Comparison of ENCODE assay signal across 20 mouse cellular contexts in genomic region chr17:73839086-73839835, GRCm38 (mm10). TPM values are rescaled to one million over a fixed set of nuclear protein-coding genes. Genes with fewer than 3 reads are reported as not detected.
DNase-seq lines count a peak whose midpoint lies in the region; ATAC-seq and TF ChIP-seq lines count a peak whose summit lies in the region.
"Had no signal": no experiment of that assay in that cellular context is flagged by ENCODE, and none has a peak within 500 bp of the region (broad histone marks: within the 10 kb centered on the region; RNA-seq: fewer than 3 reads in every experiment).

No protein-coding gene starts in this region.

- WGBS in heart, embryonic 12.5 days: 29% methylated on average over 3 of the region's 3 CpGs
- WGBS in kidney, adult 2 months: 63% methylated on average over 3 of the region's 3 CpGs
- 52% methylated on average over 3 of the region's 3 CpGs for WGBS in kidney, embryonic 15.5 days

- H3K4me1 ChIP-seq in heart, embryonic 12.5 days (replicated peaks): peaks cover 23% of the 10 kb centered on the region
- H3K4me1 ChIP-seq in kidney, adult 2 months (ENCODE audit: control insufficient read depth, insufficient read depth, low read length): peaks cover 14% of the 10 kb centered on the region; the same call in 1 of the 2 replicates
- peaks cover 5% of the 10 kb centered on the region; the same call in 1 of the 2 replicates for H3K4me1 ChIP-seq in kidney, embryonic 15.5 days
- H3K4me1 ChIP-seq: embryonic facial prominence, embryonic 13.5 days; hindbrain, embryonic 15.5 days had no signal

- no peak overlapping the region for H3K4me2 ChIP-seq in heart, embryonic 12.5 days
- no peak overlapping the region for H3K4me2 ChIP-seq in kidney, embryonic 15.5 days
- H3K4me2 ChIP-seq: embryonic facial prominence, embryonic 13.5 days; forebrain, embryonic 12.5 days; hindbrain, embryonic 15.5 days had no signal

- 0 out of 2 replicates have a peak overlapping the region, but pooled peaks have one; percentile 29 for H3K27ac ChIP-seq in heart, embryonic 12.5 days (ENCODE audit: poor library complexity, severe bottlenecking)
- H3K27ac ChIP-seq in kidney, adult 2 months (ENCODE audit: insufficient read depth, low read depth, low read length): peak overlapping the region; percentile 28; the same call in 1 of the 2 replicates
- H3K27ac ChIP-seq in kidney, embryonic 15.5 days: no peak overlapping the region
- H3K27ac ChIP-seq: embryonic facial prominence, embryonic 13.5 days; forebrain, embryonic 12.5 days; heart, embryonic 10.5 days; hindbrain, embryonic 15.5 days had no signal

- intact Hi-C loops in heart, postnatal 36 days (cut with DNase I): no loop called here

- no peak for TF ChIP-seq CTCF in kidney, adult 2 months (conservative IDR thresholded peaks at IDR 0.05; ENCODE audit: insufficient read depth, insufficient read length, low read depth, low read length)
- no peak for TF ChIP-seq CTCF in brain, embryonic 14.5 days (IDR thresholded peaks at IDR 0.05; ENCODE audit: borderline replicate concordance, extremely low read depth, insufficient read depth, insufficient read length)

- H3K4me3 ChIP-seq in heart, embryonic 12.5 days: no peak overlapping the region
- H3K4me3 ChIP-seq in kidney, adult 2 months (ENCODE audit: insufficient read depth, low read depth, low read length): no peak overlapping the region
- no peak overlapping the region for H3K4me3 ChIP-seq in kidney, embryonic 15.5 days (replicated peaks)
- H3K4me3 ChIP-seq: embryonic facial prominence, embryonic 13.5 days; forebrain, embryonic 12.5 days; heart, embryonic 10.5 days; hindbrain, embryonic 15.5 days had no signal

- H3K9me3 ChIP-seq in heart, embryonic 12.5 days (replicated peaks): no peaks in the 10 kb centered on the region
- no peaks in the 10 kb centered on the region for H3K9me3 ChIP-seq in kidney, embryonic 15.5 days (replicated peaks)
- H3K9me3 ChIP-seq: embryonic facial prominence, embryonic 13.5 days; forebrain, embryonic 12.5 days; heart, embryonic 10.5 days; hindbrain, embryonic 15.5 days had no signal

- no peak for TF ChIP-seq POLR2A in kidney, adult 2 months (IDR thresholded peaks at IDR 0.05; ENCODE audit: low read depth, low read length)
- no peak for TF ChIP-seq POLR2A in brain, embryonic 14.5 days (IDR thresholded peaks at IDR 0.05; ENCODE audit: borderline replicate concordance, extremely low read depth, insufficient read depth, insufficient read length, poor library complexity, severe bottlenecking)

- no peaks in the 10 kb centered on the region for H3K36me3 ChIP-seq in heart, embryonic 12.5 days
- no peaks in the 10 kb centered on the region for H3K36me3 ChIP-seq in kidney, adult 2 months (ENCODE audit: control insufficient read depth, insufficient read depth, low read length)
- no peaks in the 10 kb centered on the region for H3K36me3 ChIP-seq in kidney, embryonic 15.5 days
- H3K36me3 ChIP-seq: embryonic facial prominence, embryonic 13.5 days; forebrain, embryonic 12.5 days; heart, embryonic 10.5 days; hindbrain, embryonic 15.5 days had no signal

- H3K27me3 ChIP-seq in heart, embryonic 12.5 days (replicated peaks): no peaks in the 10 kb centered on the region
- H3K27me3 ChIP-seq in kidney, adult 2 months (replicated peaks; ENCODE audit: control insufficient read depth, insufficient read depth, low read length): no peaks in the 10 kb centered on the region
- H3K27me3 ChIP-seq in kidney, embryonic 15.5 days: no peaks in the 10 kb centered on the region
- H3K27me3 ChIP-seq: embryonic facial prominence, embryonic 13.5 days; forebrain, embryonic 12.5 days; hindbrain, embryonic 15.5 days had no signal

- DNase-seq in heart, postnatal 36 days: no peak
- no peak for DNase-seq in kidney, adult 2 months
- peak; percentile 11 for DNase-seq in brain, embryonic 14.5 days (ENCODE audit: low read depth)
- DNase-seq in spleen, postnatal 4 days (ENCODE audit: low spot score in 2 of 2): no peak
- DNase-seq: adrenal gland, adult 8-10 months; adrenal gland, postnatal 36 days; cerebellum, adult 11 months; cerebellum, adult 8-10 months; cerebellum, postnatal 36 days; forebrain, postnatal 0 days; gastrocnemius, postnatal 14 days; heart, postnatal 10 days had no signal

- no peak for ATAC-seq in heart, embryonic 12.5 days (ENCODE audit: insufficient number of reproducible peaks, low FRiP score)
- ATAC-seq in kidney, embryonic 15.5 days (replicated peaks; ENCODE audit: low FRiP score): no peak
- peak; percentile 69 for ATAC-seq in CD4-positive, CD25-positive, alpha-beta regulatory T cell, adult 4 months
- ATAC-seq: forebrain, postnatal 0 days; intestine, postnatal 0 days had no signal

- no peak overlapping the region for H3K9ac ChIP-seq in heart, embryonic 12.5 days
- H3K9ac ChIP-seq in kidney, embryonic 15.5 days: no peak overlapping the region
- H3K9ac ChIP-seq: embryonic facial prominence, embryonic 13.5 days; forebrain, embryonic 12.5 days; forebrain, postnatal 0 days; hindbrain, embryonic 15.5 days had no signal

RNA-seq across cellular contexts. Expression of gene Ehd3, which starts 35.3 kb away (rescaled TPM):
- 2.6 and 4.5 TPM in 2 replicates for polyA plus RNA-seq in heart, embryonic 12.5 days (2016; fragmentation: Nextera tagmentation; extraction: Ambion mirVana)
- 1 to 10 TPM; 3.0 to 3.2 TPM for total RNA-seq in heart, postnatal 36 days (2021)
- 39.0 and 42.9 TPM in 2 replicates for polyA plus RNA-seq in kidney, adult 2 months (2012; rRNA removed)
- 18.2 and 21.3 TPM in 2 replicates for polyA plus RNA-seq in kidney, embryonic 15.5 days (2015; fragmentation: Nextera tagmentation; extraction: Ambion mirVana)
- polyA plus RNA-seq in CD4-positive, CD25-positive, alpha-beta regulatory T cell, adult 4 months (2017; shearing (Covaris generic)): 10 to 100 TPM; 45.6 to 82.6 TPM
- 11.9 and 19.5 TPM in 2 replicates for polyA plus RNA-seq in brain, embryonic 14.5 days (2012; rRNA removed)
